Mouse (Mus musculus) forebrain, embryonic 14.5 days (tissue): ENCODE results near the gene Gm20425. TPM values are rescaled to one million over a fixed set of nuclear protein-coding genes. Genes with fewer than 3 reads are reported as not detected.
A peak's percentile ranks its signal among the peaks of the same experiment; 100 is the strongest.
"Not testable (repeated sequence)": the region's sequence is repeated elsewhere in the genome, so short reads cannot be mapped to it uniquely, and the experiment has no call there.

Source experiments
- ATAC-seq: fragments of 200-750 bp; cut with Nextera tagmentation; 2 replicates; pipeline ENCODE4 v1.8.0; 2017; ENCODE audit warnings: mild to moderate bottlenecking, moderate library complexity
- DNase-seq: peaks from one replicate; pipeline ENCODE4 v3.0.0-alpha.2; 2015; ENCODE audit warnings: low spot score
- H3K27ac ChIP-seq: fragments of 300-500 bp; sonication (generic); 2 replicates; pipeline ENCODE4 v1.5.1; 2014; ENCODE audit warnings: low read depth, mild to moderate bottlenecking, control low read depth, low read length, moderate library complexity
- H3K27me3 ChIP-seq: fragments of 300-500 bp; sonication (generic); replicated peaks from 2 replicates; pipeline ENCODE4 v1.6.1; 2014; ENCODE audit warnings: low read length, control low read depth, mixed read lengths; ENCODE audit not compliant: control insufficient read depth, insufficient read depth
- H3K36me3 ChIP-seq: fragments of 300-500 bp; sonication (generic); 2 replicates; pipeline ENCODE4 v1.6.1; 2014; ENCODE audit warnings: low read length, control low read depth; ENCODE audit not compliant: control insufficient read depth, insufficient read depth
- H3K4me1 ChIP-seq: fragments of 300-500 bp; sonication (generic); 2 replicates; pipeline ENCODE4 v1.6.1; 2014; ENCODE audit warnings: antibody characterized with exemption, low read length, control low read depth; ENCODE audit not compliant: control insufficient read depth, insufficient read depth
- H3K4me2 ChIP-seq: fragments of 300-500 bp; sonication (generic); 2 replicates; pipeline ENCODE4 v1.6.1; 2014; ENCODE audit warnings: mild to moderate bottlenecking, control low read depth, low read length
- H3K4me3 ChIP-seq: fragments of 300-500 bp; sonication (generic); 2 replicates; pipeline ENCODE4 v1.5.1; 2014; ENCODE audit warnings: low read depth, low read length, control low read depth
- H3K9ac ChIP-seq: fragments of 300-500 bp; sonication (generic); 2 replicates; pipeline ENCODE4 v1.6.1; 2014; ENCODE audit warnings: mild to moderate bottlenecking, low read length, control low read depth, moderate library complexity
- H3K9me3 ChIP-seq: fragments of 300-500 bp; sonication (generic); replicated peaks from 2 replicates; pipeline ENCODE4 v1.6.1; 2016; ENCODE audit warnings: low read length, control low read depth, mixed read lengths; ENCODE audit not compliant: control insufficient read depth
- WGBS: fragments of 180-500 bp; shearing (Covaris S2); extraction: QIAGEN DNeasy Blood & Tissue Kit; methylation state at CpG from one replicate; pipeline ENCODE4 v1.1.7; 2014; 5-methylcytosine and 5-hydroxymethylcytosine counted together
- polyA plus RNA-seq: library from polyadenylated mRNA; unstranded; fragments of >200 nt; fragmentation: Nextera tagmentation; extraction: Ambion mirVana; gene quantifications from 2 replicates; pipeline ENCODE4 v1.2.1, GENCODE M21; 2014

Gene Gm20425
- polyA plus RNA-seq, 1 experiment from 2014 or later = 2.7 TPM

- peak overlapping the region; percentile 33; the same call in 1 of the 2 replicates for H3K27ac ChIP-seq
- peak overlapping the region; percentile 56 for H3K4me2 ChIP-seq
- DNase-seq = peak; percentile 89
- H3K36me3 ChIP-seq = peaks cover 24% of the 10 kb centered on the region
- no peaks in the 10 kb centered on the region for H3K9me3 ChIP-seq
- ATAC-seq = peak; percentile 87
- H3K27me3 ChIP-seq = no peaks in the 10 kb centered on the region
- peak overlapping the region; percentile 64 for H3K9ac ChIP-seq
- peak overlapping the region; percentile 26 for H3K4me3 ChIP-seq
- H3K4me1 ChIP-seq = peaks cover 11% of the 10 kb centered on the region
- 6% methylated on average over 20 of the region's 20 CpGs for WGBS
Measured at GRCm38 (mm10) chr9:103180807-103181565, 49.1 kb downstream of the Gm20425 start.

GRCm38 (mm10) chr9:103180303-103180702 lies 49.8 kb downstream of the Gm20425 start:
- Histone ChIP-seq H3K4me3 (no peak overlapping the region), H3K27me3 (no peaks in the 10 kb centered on the region), H3K9ac (peak overlapping the region; percentile 64; the same call in 1 of the 2 replicates), H3K36me3 (peaks cover 24% of the 10 kb centered on the region), H3K4me1 (peaks cover 11% of the 10 kb centered on the region), H3K27ac (peak overlapping the region; percentile 55; the same call in 1 of the 2 replicates), H3K4me2 (peak overlapping the region; percentile 56), H3K9me3 (no peaks in the 10 kb centered on the region)
- DNase-seq (peak; percentile 51), ATAC-seq (peak; percentile 45)
- 60% methylated on average over 3 of the region's 3 CpGs for WGBS

- Histone ChIP-seq H3K4me2 (no peak overlapping the region), H3K4me3 (no peak overlapping the region), H3K4me1 (peaks cover 8% of the 10 kb centered on the region), H3K36me3 (peaks cover 17% of the 10 kb centered on the region), H3K27me3 (no peaks in the 10 kb centered on the region), H3K9me3 (no peaks in the 10 kb centered on the region), H3K27ac (no peak overlapping the region), H3K9ac (no peak overlapping the region)
- no peak for DNase-seq
- WGBS = 96% methylated on average over 7 of the region's 7 CpGs
- ATAC-seq = no peak
Measured at GRCm38 (mm10) chr9:103175692-103176091, 54.4 kb downstream of the Gm20425 start.

GRCm38 (mm10) chr9:103174771-103175519 lies 55.2 kb downstream of the Gm20425 start:
- Histone ChIP-seq H3K27me3 (no peaks in the 10 kb centered on the region), H3K4me1 (peaks cover under 1% of the 10 kb centered on the region; the same call in 1 of the 2 replicates), H3K9ac (no peak overlapping the region), H3K27ac (no peak overlapping the region), H3K4me2 (no peak overlapping the region), H3K9me3 (no peaks in the 10 kb centered on the region), H3K36me3 (peaks cover 21% of the 10 kb centered on the region), H3K4me3 (no peak overlapping the region)
- 61% methylated on average over 6 of the region's 6 CpGs for WGBS
- no peak for ATAC-seq
- no peak for DNase-seq

- Histone ChIP-seq H3K27ac (no peak overlapping the region), H3K4me3 (no peak overlapping the region), H3K36me3 (peaks cover 55% of the 10 kb centered on the region), H3K4me2 (no peak overlapping the region), H3K9ac (no peak overlapping the region), H3K27me3 (no peaks in the 10 kb centered on the region), H3K4me1 (no peaks in the 10 kb centered on the region), H3K9me3 (no peaks in the 10 kb centered on the region)
- ATAC-seq = no peak
- no peak for DNase-seq
- 71% methylated on average over 7 of the region's 7 CpGs for WGBS
Measured at GRCm38 (mm10) chr9:103168771-103169170, 61.3 kb downstream of the Gm20425 start.

GRCm38 (mm10) chr9:103168046-103168445 lies 62.1 kb downstream of the Gm20425 start:
- no peaks in the 10 kb centered on the region for H3K4me1 ChIP-seq
- DNase-seq = no peak
- H3K9me3 ChIP-seq = no peaks in the 10 kb centered on the region
- no peaks in the 10 kb centered on the region for H3K27me3 ChIP-seq
- H3K4me2 ChIP-seq = no peak overlapping the region
- peaks cover 62% of the 10 kb centered on the region for H3K36me3 ChIP-seq
- no peak overlapping the region for H3K4me3 ChIP-seq
- 0 out of 2 replicates have a peak, but pooled peaks have one; percentile 40 for ATAC-seq
- WGBS = 81% methylated on average over 6 of the region's 6 CpGs
- no peak overlapping the region for H3K9ac ChIP-seq
- H3K27ac ChIP-seq = no peak overlapping the region

GRCm38 (mm10) chr9:103163806-103164205 lies 66.3 kb downstream of the Gm20425 start:
- Histone ChIP-seq H3K4me1 (no peaks in the 10 kb centered on the region), H3K27me3 (no peaks in the 10 kb centered on the region), H3K27ac (no peak overlapping the region), H3K36me3 (peaks cover 74% of the 10 kb centered on the region), H3K4me3 (no peak overlapping the region), H3K9ac (no peak overlapping the region), H3K4me2 (no peak overlapping the region), H3K9me3 (no peaks in the 10 kb centered on the region)
- DNase-seq = no peak
- ATAC-seq = no peak
- 82% methylated on average over 15 of the region's 15 CpGs for WGBS

- H3K9me3 ChIP-seq, ATAC-seq, H3K4me2 ChIP-seq, H3K4me1 ChIP-seq, H3K4me3 ChIP-seq, H3K9ac ChIP-seq, H3K27ac ChIP-seq, H3K27me3 ChIP-seq, DNase-seq: not testable (repeated sequence)
- peaks cover 20% of the 10 kb centered on the region for H3K36me3 ChIP-seq
- 83% methylated on average over 7 of the region's 7 CpGs for WGBS
Measured at GRCm38 (mm10) chr9:103155158-103155557, 74.9 kb downstream of the Gm20425 start.

GRCm38 (mm10) chr9:103154568-103154967 lies 75.5 kb downstream of the Gm20425 start:
- H3K4me2 ChIP-seq = no peak overlapping the region
- no peak for ATAC-seq
- H3K27me3 ChIP-seq = no peaks in the 10 kb centered on the region
- no peak for DNase-seq
- no peak overlapping the region for H3K9ac ChIP-seq
- H3K4me3 ChIP-seq = no peak overlapping the region
- H3K4me1 ChIP-seq = peaks cover 4% of the 10 kb centered on the region; the same call in 1 of the 2 replicates
- 86% methylated on average over 2 of the region's 2 CpGs for WGBS
- no peak overlapping the region for H3K27ac ChIP-seq
- H3K9me3 ChIP-seq = no peaks in the 10 kb centered on the region
- H3K36me3 ChIP-seq = peaks cover 18% of the 10 kb centered on the region
